Mouse (Mus musculus) cerebral cortex, adult 2 months (tissue): ENCODE measurements around the gene Ccr4.

Source experiments
- WGBS: fragments of 180-500 bp; shearing (Covaris S2); methylation state at CpG from one replicate; pipeline ENCODE4 v1.1.7; 2018; 5-methylcytosine and 5-hydroxymethylcytosine counted together

Ccr4 gene

DNA sequence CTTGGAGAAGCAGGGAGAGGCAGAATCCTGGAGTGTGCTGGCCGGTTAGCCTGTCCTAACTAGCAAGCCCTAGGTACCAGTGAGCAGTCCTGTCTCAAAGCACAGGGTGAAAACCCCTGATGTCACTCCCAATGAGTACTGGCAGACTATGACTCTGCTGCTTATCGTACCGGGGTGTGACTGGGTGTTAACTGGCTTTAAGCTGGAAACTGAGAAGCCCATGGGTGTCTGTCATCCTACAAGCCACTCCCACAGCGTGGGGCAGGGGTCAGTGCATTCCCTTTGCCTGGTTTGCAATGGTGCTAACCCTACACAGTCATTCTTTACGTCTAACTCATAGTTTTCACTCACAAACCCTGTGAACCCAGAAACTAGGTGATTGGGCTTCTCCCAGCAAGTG is 36.5 kb downstream of the Ccr4 start:
- 94% methylated on average over 5 of the region's 5 CpGs for WGBS

- WGBS, result 86% methylated on average over 7 of the region's 7 CpGs
Observed at GRCm38 (mm10) chr9:114466871-114467270, 37.8 kb downstream of the Ccr4 start.

DNA sequence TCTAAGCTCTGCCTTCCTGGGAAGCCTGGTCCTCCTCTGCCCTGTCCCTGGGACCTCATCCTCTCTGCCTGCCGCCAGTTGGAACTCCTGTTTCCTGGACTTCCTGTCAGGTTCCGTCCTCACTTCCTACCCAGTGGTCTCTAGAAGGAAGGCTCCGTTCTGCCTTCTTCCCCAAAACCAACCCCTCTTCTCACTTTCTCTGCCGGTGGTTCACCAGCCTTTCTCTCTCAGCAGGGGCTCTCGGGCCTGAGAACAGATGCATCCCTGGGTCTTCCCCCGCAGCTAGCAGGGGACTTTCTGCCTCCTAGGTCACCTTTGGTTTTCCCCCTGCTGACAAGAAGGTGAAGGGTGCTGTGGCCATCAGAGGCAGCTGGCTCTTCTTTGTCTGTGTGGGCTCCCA is 39.3 kb downstream of the Ccr4 start:
- WGBS, result 83% methylated on average over 6 of the region's 6 CpGs

GRCm38 (mm10) chr9:114462569-114462968 is 42.1 kb downstream of the Ccr4 start:
- WGBS, result 97% methylated on average over 7 of the region's 7 CpGs

DNA sequence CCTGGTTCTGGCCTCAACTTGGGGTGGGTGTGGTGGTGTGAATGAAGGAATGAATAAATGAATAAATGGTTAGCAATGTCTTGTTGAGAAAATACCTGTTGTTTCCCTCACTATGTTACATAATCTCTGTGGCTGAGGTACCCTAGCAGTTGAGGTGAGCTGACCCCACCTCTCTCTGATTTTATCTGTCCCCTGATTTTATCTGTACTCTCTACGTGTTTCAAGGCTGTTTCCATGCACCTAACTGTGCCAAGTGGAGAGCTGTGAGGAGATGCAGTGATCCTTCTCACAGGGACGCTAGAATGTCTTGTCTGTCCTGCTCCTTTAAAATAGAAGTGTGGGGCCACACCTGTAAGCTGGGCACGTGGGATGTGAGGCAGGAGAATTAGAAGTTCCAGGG is 46.3 kb downstream of the Ccr4 start:
- 92% methylated on average over 3 of the region's 3 CpGs for WGBS

DNA sequence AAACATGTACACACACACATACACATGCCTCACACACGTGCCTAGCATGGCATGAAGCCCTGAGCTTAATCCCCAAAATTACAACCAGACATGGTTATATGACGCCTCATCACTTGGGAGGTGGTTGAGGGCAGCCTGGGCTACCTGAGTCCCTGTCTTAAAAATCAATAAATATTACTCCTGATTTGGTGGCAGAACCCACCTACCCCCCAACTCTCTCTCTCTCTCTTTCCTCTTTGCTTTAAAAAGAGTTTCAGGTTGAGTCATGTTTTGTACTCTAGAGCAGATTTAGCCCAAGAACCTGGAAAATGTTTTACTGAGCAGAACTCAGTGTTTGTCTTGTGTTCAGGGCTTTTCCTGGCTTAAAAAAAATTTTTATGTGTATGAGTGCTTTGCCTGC is 49.3 kb downstream of the Ccr4 start:
- WGBS, result 92% methylated on average over 2 of the region's 2 CpGs

DNA sequence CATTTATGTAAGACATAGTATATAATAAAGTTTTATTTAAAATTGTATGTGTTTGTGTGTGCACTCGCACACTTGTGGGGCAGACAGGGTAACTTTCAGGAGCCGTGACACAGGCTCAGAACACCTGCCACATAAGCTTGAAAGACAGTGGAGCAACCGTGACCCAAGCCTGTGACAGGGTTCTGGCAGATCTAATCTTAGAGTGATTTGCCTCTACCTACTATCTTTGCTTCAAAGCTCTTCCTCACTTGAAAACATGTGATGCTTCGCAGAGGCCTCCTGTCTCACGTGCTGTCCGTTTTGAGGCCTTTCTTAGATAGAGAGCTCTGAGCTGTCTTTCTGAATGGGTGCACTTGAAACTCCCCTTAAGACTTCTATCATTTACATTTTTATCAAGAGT is 52.3 kb downstream of the Ccr4 start:
- 93% methylated on average over 6 of the region's 6 CpGs for WGBS

DNA sequence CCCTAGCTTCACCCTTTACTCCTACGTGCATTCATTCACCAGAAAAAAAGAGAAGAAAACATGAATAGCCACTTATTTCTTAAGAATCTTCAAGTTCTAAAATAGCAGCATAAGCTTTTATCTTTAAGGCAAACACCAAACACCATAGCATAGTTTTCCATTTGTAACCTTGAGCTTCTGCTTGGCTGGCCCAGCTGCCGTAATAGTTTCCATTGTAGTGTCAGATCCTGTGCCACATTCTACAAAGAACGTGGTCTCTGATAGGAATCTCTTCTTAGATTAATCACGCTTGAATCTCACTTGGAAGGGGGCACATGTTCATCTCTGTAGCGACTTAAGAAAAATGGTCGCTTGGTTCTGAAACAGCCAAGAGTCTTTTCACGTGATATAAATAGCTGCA is 53.1 kb downstream of the Ccr4 start:
- WGBS, result 74% methylated on average over 7 of the region's 7 CpGs

GRCm38 (mm10) chr9:114449120-114449754 is 55.5 kb downstream of the Ccr4 start:
- 95% methylated on average over 13 of the region's 13 CpGs for WGBS

DNA sequence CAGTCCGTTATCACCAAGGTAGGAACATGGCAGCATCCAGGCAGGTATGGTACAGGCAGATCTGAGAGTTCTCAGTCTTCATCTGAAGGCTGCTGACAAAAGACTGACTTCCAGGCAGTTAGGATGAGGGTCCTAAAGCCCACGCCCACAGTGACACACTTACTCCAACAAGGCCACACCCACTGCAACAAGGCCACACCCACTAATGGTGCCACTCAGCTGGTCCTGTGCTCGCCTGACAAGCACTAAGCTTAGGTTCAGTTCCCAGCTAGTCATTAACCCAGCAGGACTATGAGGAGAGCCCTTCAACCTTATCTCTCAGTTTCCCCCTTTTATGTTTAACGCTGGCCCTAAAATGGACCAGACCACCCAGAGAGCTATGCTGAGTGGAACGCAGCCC is 56.0 kb downstream of the Ccr4 start:
- 88% methylated on average over 5 of the region's 5 CpGs for WGBS

DNA sequence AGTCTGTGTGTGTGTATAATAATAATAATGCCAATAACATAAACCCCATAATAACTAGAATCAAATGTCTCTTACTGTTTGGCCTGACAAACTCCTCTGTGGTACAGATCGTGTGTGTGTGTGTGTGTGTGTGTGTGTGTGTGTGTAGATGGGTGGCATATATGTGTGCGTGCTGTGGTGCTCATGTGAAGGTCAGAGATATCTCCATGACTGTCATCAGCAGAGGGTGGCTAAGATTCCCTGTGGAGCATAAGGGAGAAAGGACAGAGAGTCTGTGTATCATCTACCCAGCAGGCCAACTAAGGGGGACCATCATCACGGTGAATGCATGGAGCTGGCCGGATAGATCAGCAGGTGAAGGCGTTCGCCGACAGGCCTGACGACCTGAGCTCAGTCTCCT is 57.8 kb downstream of the Ccr4 start:
- 96% methylated on average over 8 of the region's 8 CpGs for WGBS

DNA sequence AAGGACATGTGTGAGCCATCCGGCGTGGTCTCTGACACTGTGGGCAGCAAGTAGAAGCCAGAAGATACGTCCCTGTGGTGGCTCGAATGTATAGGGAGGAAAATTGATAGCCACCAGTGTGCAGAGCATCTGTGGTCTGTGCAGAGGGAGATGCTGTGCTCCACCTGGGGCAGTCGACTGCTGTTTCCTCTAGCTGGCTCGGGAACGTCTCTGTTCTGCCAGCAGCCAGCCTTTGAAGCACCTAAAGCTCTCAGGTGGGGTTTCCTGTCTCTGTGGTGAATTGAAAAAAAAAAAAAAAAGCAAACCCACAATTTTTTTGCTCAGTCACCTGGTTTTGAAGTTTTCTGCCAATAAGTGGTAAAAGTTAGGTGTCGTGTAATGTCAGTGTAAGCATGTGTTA is 61.4 kb downstream of the Ccr4 start:
- WGBS, result 94% methylated on average over 8 of the region's 8 CpGs

DNA sequence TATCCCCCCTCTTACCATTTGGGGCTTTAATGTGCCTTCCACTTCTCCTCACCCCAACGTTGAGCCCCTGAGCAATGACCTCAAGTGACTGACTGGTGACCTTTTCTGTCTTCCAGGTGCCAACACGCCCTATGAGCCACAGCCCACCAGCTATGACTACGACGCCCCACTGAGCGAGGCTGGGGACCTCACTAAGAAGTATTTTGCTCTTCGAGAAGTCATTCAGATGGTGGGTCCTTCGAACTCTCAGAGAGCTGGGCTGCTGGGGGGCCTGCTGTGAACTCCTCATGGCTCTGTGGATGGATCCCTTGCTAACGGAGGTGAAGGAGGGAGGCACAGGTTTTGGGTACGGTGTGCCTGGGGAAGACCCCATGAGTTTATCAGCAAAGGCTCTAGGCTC is 61.8 kb downstream of the Ccr4 start:
- 91% methylated on average over 9 of the region's 9 CpGs for WGBS

DNA sequence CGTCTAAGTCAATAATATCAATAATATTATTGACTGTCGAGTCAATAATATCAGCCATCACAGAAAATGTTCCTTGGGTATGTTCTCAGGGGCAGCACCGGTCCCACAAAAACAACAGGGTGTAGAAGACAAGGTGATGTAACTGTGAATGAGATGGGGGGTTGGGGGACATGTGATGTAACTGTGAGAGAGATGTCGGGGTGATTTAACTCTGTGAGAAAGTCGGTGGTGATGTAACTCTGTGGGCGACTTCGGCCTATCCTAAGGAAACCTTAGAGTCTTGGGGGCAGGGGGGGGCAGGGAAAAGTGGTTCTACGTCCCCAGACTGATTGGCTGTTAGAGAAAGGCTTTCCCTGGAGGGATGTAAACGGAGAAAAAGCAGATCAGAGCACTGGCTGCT is 62.5 kb downstream of the Ccr4 start:
- WGBS, result 96% methylated on average over 9 of the region's 9 CpGs

GRCm38 (mm10) chr9:114440548-114440947 is 64.2 kb downstream of the Ccr4 start:
- 88% methylated on average over 10 of the region's 10 CpGs for WGBS
